Mouse (Mus musculus): ENCODE data around the gene Uts2r. TPM values are rescaled to one million over a fixed set of nuclear protein-coding genes. Genes with fewer than 3 reads are reported as not detected.

Uts2r gene
- total RNA-seq (2012; rRNA removed): 0.26 and 0.80 TPM in 2 replicates

DNA sequence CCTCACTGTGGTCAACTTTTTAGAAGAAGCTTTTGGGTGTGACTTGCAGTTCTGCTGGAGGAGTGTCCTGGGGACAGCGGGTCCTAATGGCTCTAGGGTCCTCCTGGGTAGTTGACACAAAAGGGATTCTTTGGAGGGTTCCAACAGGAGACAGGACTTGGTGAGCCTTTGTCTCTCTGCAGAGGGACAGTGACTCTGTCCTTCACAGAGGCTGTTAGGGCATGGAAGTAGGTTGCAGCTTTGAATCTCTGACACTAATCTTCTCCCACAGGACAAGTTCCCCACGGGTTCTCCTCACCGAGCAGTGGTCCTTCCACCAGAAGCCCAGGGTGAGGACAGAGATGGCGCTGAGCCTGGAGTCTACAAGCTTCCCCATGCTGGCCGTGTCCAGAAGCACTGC, at the start of gene Uts2r:
Gene Uts2r (plus strand): TSS at position 301 of the 400 bp plus-strand sequence.
- in situ Hi-C loops (cut with MboI; ENCODE audit: low sequenced_read_pairs in 2 of 2, unreplicated experiment in 2 of 2): no loop called here
- Histone ChIP-seq H3K4me3 (ENCODE audit: insufficient read depth in 1 of 2, low read depth in 1 of 2, low read length in 2 of 2, poor library complexity in 1 of 2, severe bottlenecking in 1 of 2) (no peak within 1 kb of the TSS; a peak in 1 of 4 replicates), H3K9ac (ENCODE audit: insufficient read depth, low read depth, low read length, poor library complexity, severe bottlenecking) (no peak within 1 kb of the TSS), H3K4me1 (ENCODE audit: control insufficient read depth in 2 of 2, insufficient read depth in 2 of 2, low read length in 2 of 2, poor library complexity in 1 of 2) (peaks cover 0 to 8% of the 10 kb centered on the region in 2 experiments; a peak in 1 of 4 replicates), H3K27ac (ENCODE audit: insufficient read depth, low read depth, low read length, poor library complexity, severe bottlenecking) (no peak within 1 kb of the TSS), H3K9me3 (ENCODE audit: control insufficient read depth, insufficient read depth, low read depth, low read length) (no peaks in the 10 kb centered on the region), H3K36me3 (ENCODE audit: control insufficient read depth, insufficient read depth, low read length, poor library complexity, severe bottlenecking) (no peaks in the 10 kb centered on the region)
- DNase-seq (ENCODE audit: low read depth, low spot score): no peak
- no peak for TF ChIP-seq HCFC1 (IDR thresholded peaks at IDR 0.05; ENCODE audit: borderline replicate concordance, insufficient read depth, low read length)
- no peak for TF ChIP-seq CHD2 (IDR thresholded peaks at IDR 0.05; ENCODE audit: low read depth, low read length)
- no peak for TF ChIP-seq ZC3H11A (IDR thresholded peaks at IDR 0.05; ENCODE audit: borderline replicate concordance, low read depth, low read length)
- TF ChIP-seq MAFK (IDR thresholded peaks at IDR 0.05; ENCODE audit: insufficient read depth, low read depth, low read length): no peak
- no peak for TF ChIP-seq ZNF384 (IDR thresholded peaks at IDR 0.05; ENCODE audit: low read depth, low read length)

GRCm38 (mm10) chr11:121111051-121111450, 49.0 kb upstream of the Uts2r start:
- Histone ChIP-seq H3K36me3 (ENCODE audit: control insufficient read depth, insufficient read depth, low read length, poor library complexity, severe bottlenecking) (no peaks in the 10 kb centered on the region), H3K4me1 (ENCODE audit: control insufficient read depth in 2 of 2, insufficient read depth in 2 of 2, low read length in 2 of 2, poor library complexity in 1 of 2) (no peaks in the 10 kb centered on the region), H3K9me3 (ENCODE audit: control insufficient read depth, insufficient read depth, low read depth, low read length) (no peaks in the 10 kb centered on the region), H3K27ac (ENCODE audit: insufficient read depth, low read depth, low read length, poor library complexity, severe bottlenecking) (no peak overlapping the region), H3K4me3 (ENCODE audit: insufficient read depth in 1 of 2, low read depth in 1 of 2, low read length in 2 of 2, poor library complexity in 1 of 2, severe bottlenecking in 1 of 2) (no peak overlapping the region), H3K9ac (ENCODE audit: insufficient read depth, low read depth, low read length, poor library complexity, severe bottlenecking) (no peak overlapping the region)
- in situ Hi-C loops (cut with MboI; ENCODE audit: low sequenced_read_pairs in 2 of 2, unreplicated experiment in 2 of 2): no loop called here
- no peak for TF ChIP-seq HCFC1 (IDR thresholded peaks at IDR 0.05; ENCODE audit: borderline replicate concordance, insufficient read depth, low read length)
- TF ChIP-seq ZNF384 (IDR thresholded peaks at IDR 0.05; ENCODE audit: low read depth, low read length): no peak
- no peak for TF ChIP-seq CHD2 (IDR thresholded peaks at IDR 0.05; ENCODE audit: low read depth, low read length)
- no peak for TF ChIP-seq MAFK (IDR thresholded peaks at IDR 0.05; ENCODE audit: insufficient read depth, low read depth, low read length)
- no peak for TF ChIP-seq ZC3H11A (IDR thresholded peaks at IDR 0.05; ENCODE audit: borderline replicate concordance, low read depth, low read length)
- no peak for DNase-seq (ENCODE audit: low read depth, low spot score)

DNA sequence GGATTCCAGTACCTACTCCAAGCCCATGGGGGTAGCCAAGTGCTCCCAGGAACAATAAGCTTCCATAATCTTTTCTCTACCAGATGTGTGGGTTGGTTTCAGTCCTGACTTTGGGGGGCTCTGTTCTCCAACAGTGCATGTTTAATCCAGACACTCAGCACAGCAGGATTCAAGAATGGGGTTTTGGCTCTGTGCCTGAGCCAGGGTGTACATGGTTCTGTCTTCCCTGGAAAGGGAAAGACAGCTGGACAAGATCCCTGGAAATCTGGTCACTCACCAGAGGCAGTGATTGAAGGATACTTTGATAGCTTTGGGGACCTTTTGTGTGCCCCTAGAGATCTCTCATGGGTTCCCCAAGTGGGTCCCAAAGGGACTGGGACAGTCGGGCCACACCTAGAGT, 48.5 kb upstream of the Uts2r start:
- Histone ChIP-seq H3K9me3 (ENCODE audit: control insufficient read depth, insufficient read depth, low read depth, low read length) (no peaks in the 10 kb centered on the region), H3K9ac (ENCODE audit: insufficient read depth, low read depth, low read length, poor library complexity, severe bottlenecking) (no peak overlapping the region), H3K27ac (ENCODE audit: insufficient read depth, low read depth, low read length, poor library complexity, severe bottlenecking) (no peak overlapping the region), H3K36me3 (ENCODE audit: control insufficient read depth, insufficient read depth, low read length, poor library complexity, severe bottlenecking) (no peaks in the 10 kb centered on the region), H3K4me3 (ENCODE audit: insufficient read depth in 1 of 2, low read depth in 1 of 2, low read length in 2 of 2, poor library complexity in 1 of 2, severe bottlenecking in 1 of 2) (no peak overlapping the region), H3K4me1 (ENCODE audit: control insufficient read depth in 2 of 2, insufficient read depth in 2 of 2, low read length in 2 of 2, poor library complexity in 1 of 2) (no peaks in the 10 kb centered on the region)
- no peak for DNase-seq (ENCODE audit: low read depth, low spot score)
- TF ChIP-seq MAFK (IDR thresholded peaks at IDR 0.05; ENCODE audit: insufficient read depth, low read depth, low read length): no peak
- TF ChIP-seq HCFC1 (IDR thresholded peaks at IDR 0.05; ENCODE audit: borderline replicate concordance, insufficient read depth, low read length): no peak
- no peak for TF ChIP-seq CHD2 (IDR thresholded peaks at IDR 0.05; ENCODE audit: low read depth, low read length)
- TF ChIP-seq ZC3H11A (IDR thresholded peaks at IDR 0.05; ENCODE audit: borderline replicate concordance, low read depth, low read length): no peak
- TF ChIP-seq ZNF384 (IDR thresholded peaks at IDR 0.05; ENCODE audit: low read depth, low read length): no peak
- in situ Hi-C loops (cut with MboI; ENCODE audit: low sequenced_read_pairs in 2 of 2, unreplicated experiment in 2 of 2): no loop called here

- Histone ChIP-seq H3K9ac (ENCODE audit: insufficient read depth, low read depth, low read length, poor library complexity, severe bottlenecking) (no peak overlapping the region), H3K4me3 (ENCODE audit: insufficient read depth in 1 of 2, low read depth in 1 of 2, low read length in 2 of 2, poor library complexity in 1 of 2, severe bottlenecking in 1 of 2) (no peak overlapping the region), H3K27ac (ENCODE audit: insufficient read depth, low read depth, low read length, poor library complexity, severe bottlenecking) (no peak overlapping the region), H3K36me3 (ENCODE audit: control insufficient read depth, insufficient read depth, low read length, poor library complexity, severe bottlenecking) (no peaks in the 10 kb centered on the region), H3K4me1 (ENCODE audit: control insufficient read depth in 2 of 2, insufficient read depth in 2 of 2, low read length in 2 of 2, poor library complexity in 1 of 2) (no peaks in the 10 kb centered on the region), H3K9me3 (ENCODE audit: control insufficient read depth, insufficient read depth, low read depth, low read length) (no peaks in the 10 kb centered on the region)
- no peak for DNase-seq (ENCODE audit: low read depth, low spot score)
- TF ChIP-seq ZC3H11A (IDR thresholded peaks at IDR 0.05; ENCODE audit: borderline replicate concordance, low read depth, low read length): no peak
- no peak for TF ChIP-seq ZNF384 (IDR thresholded peaks at IDR 0.05; ENCODE audit: low read depth, low read length)
- no peak for TF ChIP-seq MAFK (IDR thresholded peaks at IDR 0.05; ENCODE audit: insufficient read depth, low read depth, low read length)
- TF ChIP-seq CHD2 (IDR thresholded peaks at IDR 0.05; ENCODE audit: low read depth, low read length): no peak
- TF ChIP-seq HCFC1 (IDR thresholded peaks at IDR 0.05; ENCODE audit: borderline replicate concordance, insufficient read depth, low read length): no peak
- in situ Hi-C loops (cut with MboI; ENCODE audit: low sequenced_read_pairs in 2 of 2, unreplicated experiment in 2 of 2): no loop called here
Measured at GRCm38 (mm10) chr11:121112091-121112775, 47.8 kb upstream of the Uts2r start.

Data from ES-E14 (cell line).